Mouse (Mus musculus) gastrocnemius, adult 2 months (tissue): ENCODE measurements around the gene Olfr1134. TPM values are rescaled to one million over a fixed set of nuclear protein-coding genes. Genes with fewer than 3 reads are reported as not detected.
"Not testable (repeated sequence)": the region's sequence is repeated elsewhere in the genome, so short reads cannot be mapped to it uniquely, and the experiment has no call there.

ENCODE experiments used
- DNase-seq: peaks from one replicate; pipeline ENCODE4 v3.0.0; 2022
- H3K27ac ChIP-seq: fragments of 200-600 bp; 2 replicates; pipeline ENCODE4 v1.8.1; 2022; ENCODE audit warnings: mild to moderate bottlenecking
- H3K4me3 ChIP-seq: fragments of 200-600 bp; 2 replicates; pipeline ENCODE4 v1.8.1; 2022; ENCODE audit warnings: mild to moderate bottlenecking, moderate library complexity
- CTCF ChIP-seq: fragments of 200-600 bp; IDR thresholded peaks from 2 replicates; pipeline ENCODE4 v1.8.1; 2022; ENCODE audit warnings: antibody characterized with exemption, mild to moderate bottlenecking, moderate library complexity
- intact Hi-C: fragments of 180-260 bp; cut with DNase I; formaldehyde crosslinking; loops from one replicate; pipeline ENCODE4 v1.15.1; 2025
- long read RNA-seq, 2 experiments: library from polyadenylated mRNA; stranded (forward); transcript quantifications; one replicate each; pipeline ENCODE4 v2.0.0; 2021
- total RNA-seq, 2 experiments: library from RNA; stranded (reverse); gene quantifications; 2 replicates each; pipeline ENCODE4 v1.2.3; 2021

The Olfr1134 gene
- total RNA-seq: not detected
- long read RNA-seq, experiment 1: 0 reads
- long read RNA-seq, experiment 2: 0 reads

DNA sequence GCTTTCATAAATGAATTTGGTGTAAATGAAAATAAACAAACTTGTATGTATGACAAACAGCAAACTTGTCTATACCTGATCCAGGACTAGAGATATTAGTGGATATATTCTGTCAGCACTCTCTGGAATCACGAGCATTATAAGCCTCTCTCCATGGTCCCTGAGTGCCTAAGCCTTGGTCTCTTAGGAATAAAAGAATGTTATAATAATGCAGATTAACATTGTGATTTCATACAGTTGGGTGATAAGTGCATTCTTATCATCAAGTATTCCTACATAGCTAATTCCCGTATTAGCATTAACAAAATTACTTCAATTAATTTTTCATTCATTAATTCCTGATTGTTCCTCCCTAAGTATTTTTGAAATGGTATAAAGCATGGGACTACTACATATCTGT, at the start of gene Olfr1134:
Gene Olfr1134, minus strand, starts transcription at position 101 of the 400 bp plus-strand sequence.
- TF ChIP-seq CTCF: no peak
- no peak for DNase-seq
- Histone ChIP-seq H3K4me3 (no peak within 1 kb of the TSS), H3K27ac (no peak within 1 kb of the TSS)
- intact Hi-C loops: no loop called here

GRCm38 (mm10) chr2:87693847-87694246, 35.6 kb upstream of the Olfr1134 start, which contains the start of gene Olfr1136:
Gene Olfr1136, minus strand, starts transcription at chr2:87693947.
- Histone ChIP-seq H3K27ac (no peak within 1 kb of the TSS), H3K4me3 (no peak within 1 kb of the TSS)
- DNase-seq: no peak
- intact Hi-C loops: no loop called here
- TF ChIP-seq CTCF: no peak

GRCm38 (mm10) chr2:87673564-87673963, 15.3 kb upstream of the Olfr1134 start, which contains the start of gene Olfr1135:
Gene Olfr1135, minus strand, starts transcription at chr2:87673664.
- intact Hi-C loops: no loop called here
- Histone ChIP-seq H3K4me3 (no peak within 1 kb of the TSS), H3K27ac (no peak within 1 kb of the TSS)
- TF ChIP-seq CTCF: no peak
- no peak for DNase-seq

DNA sequence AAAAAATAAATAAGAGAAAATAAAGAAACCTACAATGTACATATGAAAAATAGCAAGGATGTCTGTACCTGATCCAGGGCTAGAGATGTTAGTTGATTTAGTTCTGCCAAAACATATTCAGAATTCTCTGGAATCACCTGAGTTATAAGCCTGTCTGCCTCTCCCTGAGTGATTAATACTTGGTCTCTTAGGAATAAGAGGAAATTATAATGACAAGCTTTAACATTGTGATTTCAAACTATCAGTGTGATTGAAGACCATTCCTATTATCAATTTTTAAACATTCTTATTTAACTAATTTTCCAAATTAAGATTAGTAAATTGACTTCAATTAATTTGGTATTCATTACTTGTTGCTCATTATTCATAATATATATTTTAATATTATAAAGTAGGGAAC, 11.0 kb downstream of the Olfr1134 start, which contains the start of gene Olfr1133:
Gene Olfr1133, minus strand, starts transcription at position 101 of the 400 bp plus-strand sequence.
- no peak for DNase-seq
- intact Hi-C loops: no loop called here
- Histone ChIP-seq H3K4me3 (no peak within 1 kb of the TSS), H3K27ac (no peak within 1 kb of the TSS)
- TF ChIP-seq CTCF: no peak

GRCm38 (mm10) chr2:87642441-87642840, 15.8 kb downstream of the Olfr1134 start:
- intact Hi-C loops: no loop called here
- TF ChIP-seq CTCF: no peak
- Histone ChIP-seq H3K4me3 (no peak overlapping the region), H3K27ac (no peak overlapping the region)
- no peak for DNase-seq

DNA sequence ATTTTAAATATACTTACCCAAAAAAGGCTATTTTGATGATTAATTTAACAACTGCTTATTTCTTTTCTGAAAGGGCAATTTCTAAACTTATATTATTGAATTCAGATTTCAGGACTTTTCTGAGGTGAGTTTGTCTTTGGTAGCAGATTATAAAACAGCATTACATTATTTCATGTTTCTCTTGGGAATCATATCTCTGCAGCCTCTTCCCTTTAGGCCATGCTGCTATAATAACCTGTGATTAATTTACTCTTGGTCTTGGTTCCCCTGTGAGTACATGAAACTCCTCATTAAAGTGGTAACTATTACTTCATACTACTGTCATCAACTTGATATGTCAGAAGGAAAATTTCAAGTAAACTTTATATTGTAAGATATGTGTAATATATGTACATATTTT, 20.8 kb downstream of the Olfr1134 start, which contains the start of gene Olfr1132:
Gene Olfr1132, minus strand, starts transcription at position 101 of the 400 bp plus-strand sequence.
- intact Hi-C loops: no loop called here
- Histone ChIP-seq H3K27ac (no peak within 1 kb of the TSS), H3K4me3 (no peak within 1 kb of the TSS)
- TF ChIP-seq CTCF: no peak
- DNase-seq: no peak

DNA sequence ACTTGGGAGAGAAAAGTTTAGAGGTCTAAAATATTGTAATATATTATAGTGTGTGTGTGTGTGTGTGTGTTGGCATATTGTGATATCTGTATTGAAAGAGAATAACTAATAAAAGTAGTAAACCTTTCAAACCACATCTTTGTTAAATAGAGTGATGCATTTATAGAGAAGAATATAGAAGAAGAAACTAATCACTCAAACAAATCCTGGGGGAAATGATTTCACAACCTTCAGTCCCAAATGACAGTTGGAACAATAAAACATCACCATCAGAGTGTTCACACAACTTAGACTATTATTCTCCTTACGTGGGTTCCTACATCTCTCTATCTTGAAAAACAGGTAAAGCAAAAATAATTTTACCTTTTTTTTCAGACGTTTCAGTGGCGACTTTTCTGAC, 31.5 kb downstream of the Olfr1134 start, which contains the start of gene Olfr1131:
Gene Olfr1131, plus strand, starts transcription at position 301 of the 400 bp plus-strand sequence.
- no peak for TF ChIP-seq CTCF
- intact Hi-C loops: no loop called here

DNA sequence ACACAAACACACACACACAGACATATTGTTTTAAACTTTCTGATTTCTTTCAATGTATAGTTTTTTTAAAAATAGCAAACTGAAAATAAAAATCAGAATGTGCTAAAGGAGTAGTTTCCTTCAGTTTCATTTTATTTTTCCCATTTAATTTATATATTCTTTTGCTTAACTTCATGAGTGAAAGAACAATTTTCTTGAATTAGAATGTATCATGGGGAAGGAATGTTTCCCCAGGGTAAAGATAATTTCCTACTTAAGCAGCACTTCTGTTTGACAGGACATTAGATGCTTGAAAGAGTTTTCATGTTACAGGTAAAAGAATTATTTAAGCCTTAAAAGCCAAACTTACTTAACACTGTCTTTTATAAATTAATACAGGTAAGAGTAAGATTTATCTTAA, 52.3 kb downstream of the Olfr1134 start, which contains the start of gene Olfr1130:
Gene Olfr1130, plus strand, starts transcription at position 301 of the 400 bp plus-strand sequence.
- H3K4me3 ChIP-seq, intact Hi-C loops, H3K27ac ChIP-seq, DNase-seq: not testable (repeated sequence)

More for the DNA sequence above, 31.5 kb downstream of the Olfr1134 start, which contains the start of gene Olfr1131:
- no peak for DNase-seq
- Histone ChIP-seq H3K27ac (no peak within 1 kb of the TSS), H3K4me3 (no peak within 1 kb of the TSS)

Other genes with a start within 250 kb of the Olfr1134 start
- not detected for gene Olfr1123, start 241.8 kb downstream of the Olfr1134 start, total RNA-seq
- gene Olfr1124, start 228.2 kb downstream of the Olfr1134 start, total RNA-seq: not detected
- gene Olfr1126, start 204.5 kb downstream of the Olfr1134 start, total RNA-seq: not detected
- not detected for gene Pramel7, start 161.4 kb downstream of the Olfr1134 start, total RNA-seq
- gene Pramel6, start 151.9 kb downstream of the Olfr1134 start, total RNA-seq: not detected
- gene Olfr153, start 126.7 kb downstream of the Olfr1134 start, total RNA-seq: not detected
- not detected for gene Olfr1128, start 112.9 kb downstream of the Olfr1134 start, total RNA-seq
- gene Olfr1129, start 84.6 kb downstream of the Olfr1134 start, total RNA-seq: not detected
- not detected for gene Olfr1130, start 52.2 kb downstream of the Olfr1134 start, total RNA-seq
- not detected for gene Olfr1131, start 31.4 kb downstream of the Olfr1134 start, total RNA-seq
- not detected for gene Olfr1132, start 20.9 kb downstream of the Olfr1134 start, total RNA-seq
- not detected for gene Olfr1133, start 11.1 kb downstream of the Olfr1134 start, total RNA-seq
- not detected for gene Olfr1135, start 15.2 kb upstream of the Olfr1134 start, total RNA-seq
- not detected for gene Olfr1136, start 35.5 kb upstream of the Olfr1134 start, total RNA-seq
- gene Olfr1137, start 54.7 kb upstream of the Olfr1134 start, total RNA-seq: not detected
- gene Olfr1138, start 81.5 kb upstream of the Olfr1134 start, total RNA-seq: not detected
- not detected for gene Olfr1140, start 85.3 kb upstream of the Olfr1134 start, total RNA-seq
- not detected for gene Olfr1141, start 95.5 kb upstream of the Olfr1134 start, total RNA-seq
- not detected for gene Olfr152, start 121.0 kb upstream of the Olfr1134 start, total RNA-seq
- gene Olfr1143, start 142.1 kb upstream of the Olfr1134 start, total RNA-seq: not detected
- not detected for gene Olfr1145, start 151.4 kb upstream of the Olfr1134 start, total RNA-seq
- not detected for gene Olfr1148, start 172.1 kb upstream of the Olfr1134 start, total RNA-seq
- gene Olfr1150-ps1, start 185.5 kb upstream of the Olfr1134 start, total RNA-seq: not detected
- gene Olfr1151, start 197.4 kb upstream of the Olfr1134 start, total RNA-seq: not detected
- gene Olfr1152, start 208.0 kb upstream of the Olfr1134 start, total RNA-seq: not detected
- not detected for gene Olfr1153, start 236.5 kb upstream of the Olfr1134 start, total RNA-seq
- gene Olfr1154, start 246.7 kb upstream of the Olfr1134 start, total RNA-seq: not detected